Mouse (Mus musculus): ENCODE results near the gene Naip2.

- TF ChIP-seq POLR2A (IDR thresholded peaks at IDR 0.05; ENCODE audit: insufficient read depth, low read length) (no peak), CTCF (IDR thresholded peaks at IDR 0.05; ENCODE audit: low read depth, low read length) (no peak), EP300 (IDR thresholded peaks at IDR 0.05; ENCODE audit: insufficient read depth, low read depth, low read length) (no peak)
These were observed 60.1 kb downstream of the Naip2 start for GRCm38 (mm10) chr13:100141646-100142314.
